ENCODE assay signal across 12 mouse cellular contexts in genomic region chr12:105839096-105839495, GRCm38 (mm10). TPM values are rescaled to one million over a fixed set of nuclear protein-coding genes. Genes with fewer than 3 reads are reported as not detected.
DNase-seq lines count a peak whose midpoint lies in the region; ATAC-seq and TF ChIP-seq lines count a peak whose summit lies in the region.
"Had no signal": no experiment of that assay in that cellular context is flagged by ENCODE, and none has a peak within 500 bp of the region (broad histone marks: within the 10 kb centered on the region; RNA-seq: fewer than 3 reads in every experiment).

No protein-coding gene starts in this region.

- peak; percentile 63 for DNase-seq in embryonic facial prominence, embryonic 11.5 days (ENCODE audit: low spot score)
- DNase-seq in embryonic facial prominence, embryonic 10.5 days (ENCODE audit: low spot score): no peak
- DNase-seq in left cerebral cortex, postnatal 25 days (ENCODE audit: low spot score in 2 of 2): peak; percentile 57 to 73
- no peak for DNase-seq in left cerebral cortex, postnatal 36 days (ENCODE audit: low spot score in 2 of 2)
- peak; percentile 74 for DNase-seq in adipocyte (ENCODE audit: low spot score)
- peak; percentile 77 for DNase-seq in midbrain, postnatal 0 days (ENCODE audit: low spot score)
- no peak for DNase-seq in layer of hippocampus, postnatal 36 days
- no peak for DNase-seq in heart, postnatal 4 days
- DNase-seq: cerebellum, adult 9-10 months; gastrocnemius, postnatal 36 days; layer of hippocampus, adult 9-11 months had no signal

- TF ChIP-seq CTCF in midbrain, postnatal 0 days (IDR thresholded peaks at IDR 0.05): peak; percentile 88

- intact Hi-C loops in left cerebral cortex, postnatal 25 days (cut with DNase I): loop anchor here (2.0 kb wide), 1 partner anchor 124 kb away; no protein-coding TSS in a partner anchor
- intact Hi-C loops in left cerebral cortex, postnatal 36 days (cut with DNase I): no loop called here

- peaks cover 7% of the 10 kb centered on the region for H3K36me3 ChIP-seq in embryonic facial prominence, embryonic 11.5 days (replicated peaks; ENCODE audit: control insufficient read depth, insufficient read depth, low read depth, low read length)
- H3K36me3 ChIP-seq in embryonic facial prominence, embryonic 10.5 days (replicated peaks): peaks cover 82% of the 10 kb centered on the region
- H3K36me3 ChIP-seq in midbrain, postnatal 0 days (ENCODE audit: insufficient read depth, low read length): peaks cover 18% of the 10 kb centered on the region; the same call in 1 of the 2 replicates

- H3K9me3 ChIP-seq in embryonic facial prominence, embryonic 11.5 days (replicated peaks; ENCODE audit: control insufficient read depth, low read length): no peaks in the 10 kb centered on the region
- no peaks in the 10 kb centered on the region for H3K9me3 ChIP-seq in embryonic facial prominence, embryonic 10.5 days
- no peaks in the 10 kb centered on the region for H3K9me3 ChIP-seq in midbrain, postnatal 0 days (ENCODE audit: low read length)
- H3K9me3 ChIP-seq: midbrain, embryonic 12.5 days had no signal

- no peak overlapping the region for H3K9ac ChIP-seq in embryonic facial prominence, embryonic 11.5 days (replicated peaks; ENCODE audit: low read length)
- H3K9ac ChIP-seq in midbrain, postnatal 0 days (replicated peaks; ENCODE audit: low read length, poor library complexity, severe bottlenecking): no peak overlapping the region
- H3K9ac ChIP-seq: midbrain, embryonic 12.5 days had no signal

- no peak for ATAC-seq in embryonic facial prominence, embryonic 11.5 days (replicated peaks; ENCODE audit: insufficient number of reproducible peaks, low FRiP score, low TSS enrichment, low read depth)
- ATAC-seq in midbrain, postnatal 0 days (ENCODE audit: low FRiP score): no peak

- no peak overlapping the region for H3K4me2 ChIP-seq in embryonic facial prominence, embryonic 11.5 days (ENCODE audit: low read depth, low read length)
- no peak overlapping the region for H3K4me2 ChIP-seq in midbrain, postnatal 0 days (ENCODE audit: low read depth, low read length, poor library complexity, severe bottlenecking)
- H3K4me2 ChIP-seq: midbrain, embryonic 12.5 days had no signal

- H3K4me3 ChIP-seq in embryonic facial prominence, embryonic 11.5 days (ENCODE audit: low read depth, low read length): no peak overlapping the region
- H3K4me3 ChIP-seq in embryonic facial prominence, embryonic 10.5 days: no peak overlapping the region
- no peak overlapping the region for H3K4me3 ChIP-seq in midbrain, postnatal 0 days (ENCODE audit: low read depth, low read length)
- H3K4me3 ChIP-seq: midbrain, embryonic 12.5 days had no signal

- no peak overlapping the region for H3K27ac ChIP-seq in embryonic facial prominence, embryonic 11.5 days (replicated peaks; ENCODE audit: low read depth, low read length)
- no peak overlapping the region for H3K27ac ChIP-seq in embryonic facial prominence, embryonic 10.5 days (replicated peaks)
- no peak overlapping the region for H3K27ac ChIP-seq in midbrain, postnatal 0 days (ENCODE audit: low read depth, low read length)
- H3K27ac ChIP-seq: midbrain, embryonic 12.5 days had no signal

- H3K27me3 ChIP-seq in embryonic facial prominence, embryonic 11.5 days (ENCODE audit: control insufficient read depth, insufficient read depth, low read length): no peaks in the 10 kb centered on the region
- no peaks in the 10 kb centered on the region for H3K27me3 ChIP-seq in embryonic facial prominence, embryonic 10.5 days (replicated peaks; ENCODE audit: low read depth, poor library complexity, severe bottlenecking)
- H3K27me3 ChIP-seq in midbrain, postnatal 0 days (ENCODE audit: insufficient read depth, low read length): no peaks in the 10 kb centered on the region
- H3K27me3 ChIP-seq: midbrain, embryonic 12.5 days had no signal

- H3K4me1 ChIP-seq in embryonic facial prominence, embryonic 11.5 days (ENCODE audit: control insufficient read depth, insufficient read depth, low read length): no peaks in the 10 kb centered on the region
- peaks cover 6% of the 10 kb centered on the region; the same call in 1 of the 2 replicates for H3K4me1 ChIP-seq in embryonic facial prominence, embryonic 10.5 days
- no peaks in the 10 kb centered on the region for H3K4me1 ChIP-seq in midbrain, postnatal 0 days (ENCODE audit: insufficient read depth, low read length)
- H3K4me1 ChIP-seq: midbrain, embryonic 12.5 days had no signal

- 76% methylated on average over 4 of the region's 4 CpGs for WGBS in embryonic facial prominence, embryonic 11.5 days
- 86% methylated on average over 4 of the region's 4 CpGs for WGBS in embryonic facial prominence, embryonic 10.5 days
- 63% methylated on average over 4 of the region's 4 CpGs for WGBS in midbrain, postnatal 0 days

RNA-seq across cellular contexts. Expression of gene Papola, which starts 54.6 kb away (rescaled TPM):
- 245 and 292 TPM in 2 replicates for polyA plus RNA-seq in embryonic facial prominence, embryonic 11.5 days (2014; fragmentation: Nextera tagmentation; extraction: Ambion mirVana)
- polyA plus RNA-seq in embryonic facial prominence, embryonic 10.5 days (2016; fragmentation: Nextera tagmentation; extraction: Ambion mirVana): 283 and 294 TPM in 2 replicates
- 100 to 1,000 TPM; 141 to 159 TPM for total RNA-seq in left cerebral cortex, postnatal 25 days (2021)
- total RNA-seq in left cerebral cortex, postnatal 36 days (2021): 100 to 1,000 TPM; 122 to 164 TPM
- total RNA-seq in midbrain, postnatal 0 days (2014; rRNA removed): 72.7 and 155 TPM in 2 replicates
- 104 and 116 TPM in 2 replicates for polyA plus RNA-seq in midbrain, postnatal 0 days (2015; fragmentation: Nextera tagmentation; extraction: Ambion mirVana)
- 100 to 1,000 TPM; 155 to 173 TPM for total RNA-seq in layer of hippocampus, postnatal 36 days (2021)
- 100 to 1,000 TPM; 168 to 174 TPM for total RNA-seq in heart, postnatal 4 days (2021)

Comparison
In these comparisons a context has a peak if more than half of its experiments do, and no peak if none do; other contexts are left out.
1. DNase-seq: peak in embryonic facial prominence, embryonic 11.5 days (single experiment), left cerebral cortex, postnatal 25 days (2 of 2), adipocyte (single experiment) and midbrain, postnatal 0 days (single experiment); none in embryonic facial prominence, embryonic 10.5 days (single experiment), left cerebral cortex, postnatal 36 days (0 of 2), layer of hippocampus, postnatal 36 days (0 of 2) and heart, postnatal 4 days (single experiment).